Mouse (Mus musculus) olfactory bulb, adult 2 months (tissue): ENCODE results near the gene Hacl1. TPM values are rescaled to one million over a fixed set of nuclear protein-coding genes. Genes with fewer than 3 reads are reported as not detected.

Source experiments
- H3K27ac ChIP-seq: fragments of 200-500 bp; 2 replicates; pipeline ENCODE4 v1.5.1; 2012; ENCODE audit warnings: low read depth, low read length; ENCODE audit not compliant: insufficient read depth
- H3K4me1 ChIP-seq: fragments of 200-500 bp; 2 replicates; pipeline ENCODE4 v1.6.1; 2012; ENCODE audit warnings: low read length; ENCODE audit not compliant: control insufficient read depth, insufficient read depth
- H3K4me3 ChIP-seq: fragments of 200-500 bp; 2 replicates; pipeline ENCODE4 v1.5.1; 2012; ENCODE audit warnings: mild to moderate bottlenecking, low read depth, low read length, moderate library complexity; ENCODE audit not compliant: insufficient read depth
- CTCF ChIP-seq: fragments of 200-500 bp; IDR thresholded peaks from 2 replicates; pipeline ENCODE4 v1.5.1; 2012; ENCODE audit warnings: low read depth, mild to moderate bottlenecking, low read length, moderate library complexity; ENCODE audit not compliant: insufficient read depth
- POLR2A ChIP-seq: fragments of 200-500 bp; IDR thresholded peaks from 2 replicates; pipeline ENCODE4 v1.6.1; 2012; ENCODE audit warnings: mild to moderate bottlenecking, low read depth, low read length, moderate library complexity; ENCODE audit not compliant: insufficient read depth
- WGBS: fragments of 180-500 bp; shearing (Covaris S2); methylation state at CpG from one replicate; pipeline ENCODE4 v1.1.7; 2018; 5-methylcytosine and 5-hydroxymethylcytosine counted together
- polyA plus RNA-seq: library from polyadenylated mRNA; stranded (reverse); fragments of >200 nt; gene quantifications from 2 replicates; pipeline ENCODE4 v1.2.4, GENCODE M21; 2012; ENCODE audit warnings: low replicate concordance; ENCODE audit not compliant: missing spikeins, insufficient read depth, insufficient read length

The Hacl1 gene
- polyA plus RNA-seq, 1 experiment = not detected

DNA sequence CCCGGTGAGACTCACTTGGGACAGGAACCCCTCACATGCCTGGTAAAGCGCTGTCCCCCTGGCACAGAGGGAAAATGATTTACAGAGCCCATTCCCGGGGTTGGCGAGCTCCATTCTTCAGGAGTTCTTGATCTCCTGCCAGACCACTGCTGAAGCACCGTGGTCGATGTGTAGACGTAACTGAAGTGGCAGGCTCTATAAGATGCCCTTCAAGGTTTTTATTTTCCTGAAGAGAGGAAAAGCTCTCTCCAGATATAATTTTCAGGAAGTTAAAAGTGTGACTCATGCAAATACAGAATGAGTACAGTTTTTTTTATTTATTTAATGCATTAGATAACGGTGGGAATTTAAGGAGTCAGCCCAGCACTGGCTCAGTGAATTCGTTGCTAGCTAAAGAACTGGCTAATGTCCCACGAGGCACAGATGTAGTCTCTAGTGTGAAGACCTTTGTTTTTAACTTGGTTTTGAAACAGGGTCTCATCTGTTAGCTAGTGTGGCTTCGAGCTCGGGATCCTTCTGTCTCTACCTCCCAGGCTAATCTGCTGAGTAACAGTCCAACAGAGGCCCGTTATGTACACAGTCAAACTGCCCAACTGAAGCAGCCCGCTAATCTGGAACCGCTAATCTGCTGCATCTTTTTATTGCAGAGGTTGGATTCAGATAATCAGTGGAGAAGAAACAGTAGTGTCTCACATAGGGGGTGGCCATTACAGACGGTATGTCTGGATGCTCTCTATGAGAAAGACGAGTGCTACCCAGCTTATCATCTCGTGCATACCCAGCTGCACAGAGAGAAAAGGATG lies 23.2 kb upstream of the Hacl1 start:
- WGBS = 50% methylated on average over 18 of the region's 18 CpGs
- H3K4me3 ChIP-seq = no peak overlapping the region
- peaks cover 57% of the 10 kb centered on the region for H3K4me1 ChIP-seq
- no peak for TF ChIP-seq CTCF
- TF ChIP-seq POLR2A = no peak
- no peak overlapping the region for H3K27ac ChIP-seq

GRCm38 (mm10) chr14:31663376-31664099 lies 22.5 kb upstream of the Hacl1 start:
- TF ChIP-seq CTCF = no peak
- no peak for TF ChIP-seq POLR2A
- Histone ChIP-seq H3K27ac (peak overlapping the region; percentile 88), H3K4me3 (no peak overlapping the region), H3K4me1 (peaks cover 55% of the 10 kb centered on the region)
- 88% methylated on average over 13 of the region's 13 CpGs for WGBS

- TF ChIP-seq POLR2A (no peak), CTCF (no peak)
- Histone ChIP-seq H3K27ac (peak overlapping the region; percentile 88), H3K4me1 (peaks cover 54% of the 10 kb centered on the region), H3K4me3 (peak overlapping the region; percentile 41)
- WGBS = 42% methylated on average over 9 of the region's 9 CpGs
These were observed 21.6 kb upstream of the Hacl1 start for GRCm38 (mm10) chr14:31662555-31663211.

DNA sequence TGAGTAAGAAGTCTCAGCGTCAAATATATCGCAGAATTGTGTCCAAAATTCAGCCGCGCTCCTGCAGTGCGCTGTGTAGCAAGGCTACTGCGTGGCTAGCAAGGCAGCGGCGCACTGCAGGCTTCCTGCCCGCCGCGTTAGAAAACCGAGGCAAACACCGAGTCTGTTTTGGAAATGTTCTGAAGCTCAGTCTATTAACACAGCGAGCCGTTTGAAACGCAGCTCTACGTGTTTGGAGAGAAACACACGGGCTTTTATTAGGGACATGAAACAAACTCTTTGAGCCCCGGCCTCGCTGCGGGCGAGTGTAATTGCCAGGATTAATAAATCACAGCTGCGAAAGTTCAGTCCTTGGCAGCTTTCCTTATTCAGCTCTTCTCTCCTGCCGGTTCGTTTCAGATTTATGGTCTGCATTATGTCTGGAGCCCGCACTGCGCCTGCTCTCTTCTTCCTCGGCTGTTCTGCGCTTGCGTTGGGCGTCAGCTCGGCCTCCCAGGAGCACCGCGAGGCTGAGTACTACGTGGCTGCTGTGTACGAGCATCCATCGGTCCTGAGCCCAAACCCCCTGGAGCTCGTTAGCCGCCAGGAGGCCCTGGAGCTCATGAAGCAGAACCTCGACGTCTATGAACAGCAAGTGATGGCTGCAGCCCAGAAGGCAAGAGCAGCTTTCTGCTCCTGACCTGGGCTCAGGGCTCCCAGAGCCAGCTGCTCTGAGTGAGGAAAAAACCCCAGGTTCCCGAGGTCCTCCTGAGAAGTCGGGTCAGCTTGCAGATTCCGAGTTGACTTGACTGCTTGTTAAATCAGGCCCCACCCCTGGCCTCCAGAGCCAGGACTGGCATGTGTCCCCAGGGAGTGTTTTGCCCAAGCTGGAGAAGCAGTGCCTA lies 20.8 kb upstream of the Hacl1 start:
- H3K27ac ChIP-seq = peak overlapping the region; percentile 88
- WGBS = under 1% methylated on average over 44 of the region's 44 CpGs
- peak overlapping the region; percentile 41 for H3K4me3 ChIP-seq
- TF ChIP-seq CTCF = no peak
- TF ChIP-seq POLR2A = peak; percentile 50
- peaks cover 51% of the 10 kb centered on the region for H3K4me1 ChIP-seq

DNA sequence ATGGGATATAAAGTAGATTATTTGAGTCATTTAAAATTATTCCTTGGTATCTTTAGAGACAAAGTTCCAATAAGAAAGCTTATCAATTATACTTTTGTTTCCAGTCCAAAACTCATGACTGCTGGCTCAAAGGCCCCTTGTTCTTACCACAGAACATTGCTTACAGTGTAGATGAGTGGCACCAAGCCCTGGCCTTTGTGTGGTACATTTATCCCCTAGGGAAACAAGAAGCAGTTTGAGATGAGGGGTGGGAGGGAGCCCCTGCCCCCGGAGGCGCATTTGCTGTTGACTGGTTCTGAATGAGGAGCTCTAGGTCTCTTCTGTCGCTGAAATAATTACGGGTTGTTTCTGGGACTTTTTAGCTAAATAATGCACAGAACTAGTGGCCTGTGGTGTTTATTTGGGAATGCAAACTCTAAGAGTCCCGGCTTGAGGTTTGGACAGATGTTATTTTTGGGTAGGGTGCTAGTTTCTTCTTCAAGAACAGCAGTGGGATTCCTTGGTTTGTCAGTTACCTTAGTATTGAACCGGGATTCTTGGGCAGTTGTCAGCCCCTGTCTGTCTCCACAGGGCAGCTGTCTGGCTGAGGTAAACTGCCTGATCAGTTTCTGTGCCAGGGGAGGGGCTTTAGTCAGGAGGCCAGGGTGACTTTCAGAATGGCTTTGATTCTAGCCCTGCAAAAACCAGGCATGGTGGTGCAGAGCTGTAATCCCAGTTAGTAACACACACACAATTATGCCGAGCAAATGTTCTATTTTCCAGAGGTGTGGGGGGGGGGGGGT lies 19.4 kb upstream of the Hacl1 start:
- 20% methylated on average over 7 of the region's 7 CpGs for WGBS
- Histone ChIP-seq H3K4me1 (peaks cover 47% of the 10 kb centered on the region), H3K4me3 (no peak overlapping the region), H3K27ac (peak overlapping the region; percentile 74)
- TF ChIP-seq CTCF (no peak), POLR2A (no peak)

- Histone ChIP-seq H3K4me3 (no peak overlapping the region), H3K4me1 (peaks cover 40% of the 10 kb centered on the region), H3K27ac (peak overlapping the region; percentile 74)
- TF ChIP-seq CTCF = no peak
- 16% methylated on average over 10 of the region's 10 CpGs for WGBS
These were observed 18.6 kb upstream of the Hacl1 start for GRCm38 (mm10) chr14:31659501-31660181.

- H3K27ac ChIP-seq = no peak overlapping the region
- H3K4me3 ChIP-seq = no peak overlapping the region
- TF ChIP-seq POLR2A = no peak
- no peak for TF ChIP-seq CTCF
- H3K4me1 ChIP-seq = peaks cover 31% of the 10 kb centered on the region
- WGBS = 80% methylated on average over 8 of the region's 8 CpGs
These were observed 17.1 kb upstream of the Hacl1 start for GRCm38 (mm10) chr14:31658126-31658680.
